In genomic region chr11:113762136-113762797, GRCm38 (mm10) we compare ENCODE assay signal across 15 mouse cellular contexts. TPM values are rescaled to one million over a fixed set of nuclear protein-coding genes. Genes with fewer than 3 reads are reported as not detected.
"Had no signal": no experiment of that assay in that cellular context is flagged by ENCODE, and none has a peak within 500 bp of the region (broad histone marks: within the 10 kb centered on the region; RNA-seq: fewer than 3 reads in every experiment).

No protein-coding gene starts in this region.

- H3K36me3 ChIP-seq: kidney, embryonic 15.5 days; limb, embryonic 10.5 days; liver, embryonic 15.5 days; midbrain, embryonic 12.5 days had no signal

- DNase-seq: kidney, postnatal 14 days; lung, adult 2 months; lung, postnatal 36 days; right cerebral cortex, postnatal 14 days had no signal

- ATAC-seq: lung, postnatal 0 days; midbrain, embryonic 16.5 days had no signal

- H3K27ac ChIP-seq: kidney, embryonic 15.5 days; liver, embryonic 15.5 days; midbrain, embryonic 12.5 days; stomach, postnatal 0 days had no signal

- H3K4me2 ChIP-seq: kidney, embryonic 15.5 days; liver, embryonic 11.5 days; liver, embryonic 15.5 days; midbrain, embryonic 12.5 days had no signal

- H3K9ac ChIP-seq: kidney, embryonic 15.5 days; liver, embryonic 15.5 days; midbrain, embryonic 12.5 days had no signal

- H3K27me3 ChIP-seq: kidney, embryonic 15.5 days; midbrain, embryonic 12.5 days had no signal

- H3K4me3 ChIP-seq: kidney, embryonic 15.5 days; limb, embryonic 10.5 days; liver, embryonic 15.5 days; megakaryocyte, embryonic 14.5 days; midbrain, embryonic 12.5 days had no signal

- H3K9me3 ChIP-seq: kidney, embryonic 15.5 days; limb, embryonic 10.5 days; liver, embryonic 15.5 days; megakaryocyte, embryonic 14.5 days; midbrain, embryonic 12.5 days had no signal

RNA-seq across cellular contexts. Expression of gene Cpsf4l, which starts 52.5 kb away (rescaled TPM):
- total RNA-seq: layer of hippocampus, postnatal 14 days had no signal
- polyA plus RNA-seq: liver, embryonic 15.5 days; lung, adult 2 months; spleen, adult 2 months had no signal
